Mouse (Mus musculus): ENCODE measurements around the gene Tll2. TPM values are rescaled to one million over a fixed set of nuclear protein-coding genes. Genes with fewer than 3 reads are reported as not detected.

Gene Tll2
- total RNA-seq, 2 experiments from 2014 or later = 0.31 to 0.32 TPM

Other genes starting within 250 kb of the Tll2 start
- gene Blnk, start 212.3 kb downstream of the Tll2 start, total RNA-seq (2021) = 1 to 10 TPM; 2.1 to 2.5 TPM
- not detected for gene Dntt, start 177.6 kb downstream of the Tll2 start, total RNA-seq (2021)
- gene Opalin, start 129.7 kb downstream of the Tll2 start, total RNA-seq (2021) = not detected
- 10 to 100 TPM; 70.3 to 73.4 TPM for gene Tm9sf3, start 57.2 kb upstream of the Tll2 start, total RNA-seq (2021)
- gene Pik3ap1, start 178.3 kb upstream of the Tll2 start, total RNA-seq (2021) = 1 to 10 TPM; 1.0 to 2.5 TPM

All from heart, adult 18-20 months (tissue).